Mouse (Mus musculus) CH12.LX (cell line): ENCODE results near the gene Bmp10. TPM values are rescaled to one million over a fixed set of nuclear protein-coding genes. Genes with fewer than 3 reads are reported as not detected.
A peak's percentile ranks its signal among the peaks of the same experiment; 100 is the strongest.

Source experiments
- DNase-seq: peaks from one replicate; pipeline ENCODE4 v3.0.0-alpha.2; 2013; ENCODE audit errors: extremely low read depth
- H3K27ac ChIP-seq: 2 replicates; pipeline ENCODE4 v1.5.1; 2012; ENCODE audit warnings: low read depth, mild to moderate bottlenecking, control low read depth, moderate library complexity; ENCODE audit not compliant: insufficient read depth
- H3K27me3 ChIP-seq: replicated peaks from 2 replicates; pipeline ENCODE3; 2012; ENCODE audit warnings: inconsistent platforms
- H3K36me3 ChIP-seq, 2 experiments: replicated peaks in 1 of 2; 2 replicates each; pipeline versions ENCODE3 to v1.6.1; 2012; ENCODE audit warnings: inconsistent platforms in 1 of 2, low read length in 1 of 2, mild to moderate bottlenecking in 1 of 2, mixed read lengths in 1 of 2, moderate library complexity in 1 of 2; ENCODE audit not compliant: control insufficient read depth in 1 of 2, insufficient read depth in 1 of 2
- H3K4me1 ChIP-seq, 2 experiments: 2 replicates each; pipeline ENCODE4 v1.6.1; 2012; ENCODE audit warnings: inconsistent platforms in 1 of 2, moderate library complexity in 1 of 2; ENCODE audit not compliant: insufficient read depth in 2 of 2, control insufficient read depth in 1 of 2
- H3K4me2 ChIP-seq: 2 replicates; pipeline ENCODE4 v1.6.1; 2012; ENCODE audit warnings: low read depth, mild to moderate bottlenecking, control low read depth; ENCODE audit not compliant: poor library complexity, insufficient read depth, severe bottlenecking
- H3K4me3 ChIP-seq, 3 experiments: fragments of 150-350 bp in 1 of 3; sonication (generic) in 1 of 3; replicated peaks in 1 of 3; 2 replicates each; pipeline versions ENCODE3 to v1.5.1; 2011 to 2012; ENCODE audit warnings: low read depth in 2 of 3, low read length in 2 of 3, mild to moderate bottlenecking in 2 of 3, moderate library complexity in 2 of 3, control low read depth in 1 of 3, improper control_type of control experiment in 1 of 3, inconsistent platforms in 1 of 3, mixed read lengths in 1 of 3; ENCODE audit not compliant: poor library complexity in 1 of 3
- H3K79me2 ChIP-seq: replicated peaks from 2 replicates; pipeline ENCODE4 v1.6.1; 2012; ENCODE audit warnings: mild to moderate bottlenecking, moderate library complexity; ENCODE audit not compliant: control insufficient read depth, poor library complexity, insufficient read depth, severe bottlenecking; ENCODE audit errors: extremely low read depth
- H3K9ac ChIP-seq: 2 replicates; pipeline ENCODE4 v1.6.1; 2012; ENCODE audit warnings: low read depth, mild to moderate bottlenecking, control low read depth, moderate library complexity; ENCODE audit not compliant: insufficient read depth
- H3K9me3 ChIP-seq: replicated peaks from 2 replicates; pipeline ENCODE3; 2012; ENCODE audit warnings: low read length, inconsistent platforms, mixed read lengths
- BHLHE40 ChIP-seq: IDR thresholded peaks from 2 replicates; pipeline ENCODE4 v1.6.1; 2011; ENCODE audit warnings: mild to moderate bottlenecking, low read depth, low read length, improper control_type of control experiment
- CHD1 ChIP-seq: IDR thresholded peaks from 2 replicates; pipeline ENCODE4 v1.6.1; 2012; ENCODE audit warnings: low read depth, low read length, improper control_type of control experiment, inconsistent platforms
- CTCF ChIP-seq, 2 experiments: IDR thresholded peaks in 1 of 2; conservative IDR thresholded peaks in 1 of 2; 2 replicates each; pipeline ENCODE4 v1.5.1; 2011 to 2012; ENCODE audit warnings: low read depth in 2 of 2, low read length in 2 of 2, improper control_type of control experiment in 1 of 2, inconsistent platforms in 1 of 2, mild to moderate bottlenecking in 1 of 2, moderate library complexity in 1 of 2
- E2F4 ChIP-seq: IDR thresholded peaks from 2 replicates; pipeline ENCODE4 v1.6.1; 2011; ENCODE audit warnings: low read depth, low read length, improper control_type of control experiment; ENCODE audit not compliant: insufficient replicate concordance
- EP300 ChIP-seq: IDR thresholded peaks from 2 replicates; pipeline ENCODE4 v1.6.1; 2011; ENCODE audit warnings: low read length, improper control_type of control experiment
- GABPA ChIP-seq: IDR thresholded peaks from 2 replicates; pipeline ENCODE4 v1.6.1; 2012; ENCODE audit warnings: low read depth, low read length, improper control_type of control experiment, inconsistent platforms; ENCODE audit not compliant: insufficient replicate concordance
- JUN ChIP-seq: IDR thresholded peaks from 2 replicates; pipeline ENCODE4 v1.6.1; 2011; ENCODE audit warnings: low read depth, mild to moderate bottlenecking, low read length, improper control_type of control experiment, moderate library complexity; ENCODE audit not compliant: insufficient read depth
- MAX ChIP-seq: IDR thresholded peaks from 2 replicates; pipeline ENCODE4 v1.6.1; 2011; ENCODE audit warnings: low read length, improper control_type of control experiment
- MXI1 ChIP-seq: IDR thresholded peaks from 2 replicates; pipeline ENCODE4 v1.6.1; 2011; ENCODE audit warnings: mild to moderate bottlenecking, low read depth, low read length, improper control_type of control experiment
- PAX5 ChIP-seq: IDR thresholded peaks from 2 replicates; pipeline ENCODE4 v1.6.1; 2012; ENCODE audit warnings: low read length, inconsistent platforms, mixed read lengths
- POLR2AphosphoS2 ChIP-seq: IDR thresholded peaks from 2 replicates; pipeline ENCODE4 v1.6.1; 2011; ENCODE audit warnings: low read depth, low read length, improper control_type of control experiment
- RAD21 ChIP-seq: IDR thresholded peaks from 2 replicates; pipeline ENCODE4 v1.6.1; 2011; ENCODE audit warnings: low read depth, mild to moderate bottlenecking, low read length, improper control_type of control experiment, moderate library complexity
- RCOR1 ChIP-seq: conservative IDR thresholded peaks from 2 replicates; pipeline ENCODE4 v1.6.1; 2012; ENCODE audit warnings: low read depth, mild to moderate bottlenecking, inconsistent platforms, low read length, improper control_type of control experiment
- SIN3A ChIP-seq: IDR thresholded peaks from 2 replicates; pipeline ENCODE4 v1.6.1; 2012; ENCODE audit warnings: low read length, improper control_type of control experiment, inconsistent platforms
- SMC3 ChIP-seq: IDR thresholded peaks from 2 replicates; pipeline ENCODE4 v1.6.1; 2011; ENCODE audit warnings: low read depth, low read length, improper control_type of control experiment
- TCF12 ChIP-seq: IDR thresholded peaks from 2 replicates; pipeline ENCODE4 v1.6.1; 2014; ENCODE audit warnings: low read depth, mild to moderate bottlenecking, inconsistent platforms, low read length, improper control_type of control experiment
- ZMIZ1 ChIP-seq: IDR thresholded peaks from 2 replicates; pipeline ENCODE4 v1.6.1; 2012; ENCODE audit warnings: low read depth, mild to moderate bottlenecking, inconsistent platforms, low read length, improper control_type of control experiment
- ZNF384 ChIP-seq: IDR thresholded peaks from 2 replicates; pipeline ENCODE4 v1.6.1; 2012; ENCODE audit warnings: low read depth, low read length, improper control_type of control experiment, inconsistent platforms
- dilution Hi-C: fragments of 300-500 bp; cut with MboI; formaldehyde crosslinking; loops from 2 replicates; pipeline ENCODE4 v1.14.3; 2020; ENCODE audit warnings: low sequenced_read_pairs; ENCODE audit not compliant: extremely low pct_unique_long_range_greater_than_20kb, extremely low pct_ligation_motif_present
- in situ Hi-C: fragments of 300-500 bp; cut with MboI; formaldehyde crosslinking; loops from 3 replicates; pipeline ENCODE4 v1.14.3; 2019; ENCODE audit warnings: low sequenced_read_pairs, low pct_ligation_motif_present, low pct_unique_long_range_greater_than_20kb, mixed read lengths
- polyA plus RNA-seq: library from polyadenylated mRNA; unstranded; fragments of >175 nt; gene quantifications from 2 replicates; pipeline ENCODE4 v1.2.1, GENCODE M21; 2012; ENCODE audit warnings: low read depth; ENCODE audit not compliant: insufficient read length
- total RNA-seq, 2 experiments: library from RNA; depleted of rRNA; stranded (reverse); fragments of 300-350 nt in 1 of 2; fragments of >200 nt in 1 of 2; gene quantifications; 2 replicates each; pipeline ENCODE4 v1.2.3; 2012 to 2014

Bmp10 gene
- total and polyA plus RNA-seq, 3 experiments: not detected

- H3K4me3 ChIP-seq: no peak overlapping the region
- TF ChIP-seq MXI1: no peak
- TF ChIP-seq GABPA: no peak
- TF ChIP-seq BHLHE40: no peak
- no peak for TF ChIP-seq EP300
- TF ChIP-seq CTCF (conservative IDR thresholded peaks at IDR 0.05 in 1 of 2, IDR thresholded peaks at IDR 0.05 in 1 of 2; ENCODE audit: low read depth in 2 of 2, low read length in 2 of 2): no peak
- no peak for TF ChIP-seq TCF12
- H3K4me2 ChIP-seq: no peak overlapping the region
- peaks cover 9% of the 10 kb centered on the region for H3K27me3 ChIP-seq
- dilution Hi-C loops (no loop called here), in situ Hi-C loops (no loop called here)
- no peaks in the 10 kb centered on the region for H3K36me3 ChIP-seq
- no peak overlapping the region for H3K27ac ChIP-seq
- H3K79me2 ChIP-seq: no peaks in the 10 kb centered on the region
- peaks cover 2% of the 10 kb centered on the region for H3K9me3 ChIP-seq
- no peak for DNase-seq
- peaks cover 23 to 69% of the 10 kb centered on the region in 2 experiments for H3K4me1 ChIP-seq
- H3K9ac ChIP-seq: no peak overlapping the region
These were observed 20.7 kb downstream of the Bmp10 start for GRCm38 (mm10) chr6:87449534-87449933.

- in situ Hi-C loops: loop anchor here (5.0 to 25.0 kb wide), 3 partner anchors 54 to 346 kb away; partner anchors contain the start of genes Aplf and D6Ertd527e
These were observed 22.2 kb downstream of the Bmp10 start for GRCm38 (mm10) chr6:87451016-87451415.

GRCm38 (mm10) chr6:87451771-87452170 lies 23.0 kb downstream of the Bmp10 start:
- Histone ChIP-seq H3K79me2 (no peaks in the 10 kb centered on the region), H3K9ac (no peak overlapping the region), H3K36me3 (peaks cover 0 to 5% of the 10 kb centered on the region in 2 experiments), H3K4me1 (peaks cover 17 to 52% of the 10 kb centered on the region in 2 experiments), H3K27me3 (peaks cover 9% of the 10 kb centered on the region), H3K27ac (no peak overlapping the region), H3K4me3 (no peak overlapping the region), H3K9me3 (peaks cover 2% of the 10 kb centered on the region), H3K4me2 (no peak overlapping the region; the same call in 1 of the 2 replicates)
- no peak for TF ChIP-seq JUN
- TF ChIP-seq PAX5: no peak
- no peak for TF ChIP-seq EP300
- TF ChIP-seq SMC3: no peak
- TF ChIP-seq E2F4: no peak
- no peak for TF ChIP-seq MAX
- TF ChIP-seq ZMIZ1: no peak
- no peak for TF ChIP-seq CHD1
- no peak for TF ChIP-seq SIN3A
- no peak for DNase-seq
- dilution Hi-C loops: no loop called here
- in situ Hi-C loops: loop anchor here (5.0 to 25.0 kb wide), 3 partner anchors 54 to 347 kb away; partner anchors contain the start of genes Aplf and D6Ertd527e

More at GRCm38 (mm10) chr6:87451016-87451415, 22.2 kb downstream of the Bmp10 start:
- Histone ChIP-seq H3K4me3 (no peak overlapping the region), H3K36me3 (peaks cover 0 to 2% of the 10 kb centered on the region in 2 experiments), H3K4me1 (peaks cover 23 to 60% of the 10 kb centered on the region in 2 experiments), H3K79me2 (no peaks in the 10 kb centered on the region), H3K27ac (no peak overlapping the region), H3K27me3 (peaks cover 9% of the 10 kb centered on the region), H3K9me3 (peaks cover 2% of the 10 kb centered on the region), H3K4me2 (no peak overlapping the region), H3K9ac (no peak overlapping the region)
- dilution Hi-C loops: no loop called here
- DNase-seq: peak; percentile 47
- TF ChIP-seq EP300: no peak
- peak; percentile 67 for TF ChIP-seq SMC3
- TF ChIP-seq RCOR1: no peak
- no peak for TF ChIP-seq POLR2AphosphoS2
- peak; percentile 89 for TF ChIP-seq RAD21
- peak; percentile 64 to 87; a peak in 3 of 4 replicates for TF ChIP-seq CTCF (conservative IDR thresholded peaks at IDR 0.05 in 1 of 2, IDR thresholded peaks at IDR 0.05 in 1 of 2; ENCODE audit: low read depth in 2 of 2, low read length in 2 of 2)
- TF ChIP-seq ZNF384: no peak
